Mouse (Mus musculus) bone marrow macrophage, adult 2 months (primary cell): ENCODE results near the gene Ino80d. TPM values are rescaled to one million over a fixed set of nuclear protein-coding genes. Genes with fewer than 3 reads are reported as not detected.
"Not testable (repeated sequence)": the region's sequence is repeated elsewhere in the genome, so short reads cannot be mapped to it uniquely, and the experiment has no call there.

Source experiments
- H3K27ac ChIP-seq: 2 replicates; pipeline ENCODE4 v1.5.1; 2012; ENCODE audit warnings: low read depth, low read length; ENCODE audit not compliant: insufficient read depth
- H3K4me1 ChIP-seq: 2 replicates; pipeline ENCODE4 v1.6.1; 2012; ENCODE audit warnings: low read length; ENCODE audit not compliant: control insufficient read depth, insufficient read depth
- H3K4me3 ChIP-seq: 2 replicates; pipeline ENCODE4 v1.5.1; 2012; ENCODE audit warnings: mild to moderate bottlenecking, low read length, moderate library complexity; ENCODE audit not compliant: insufficient read depth
- CTCF ChIP-seq: IDR thresholded peaks from 2 replicates; pipeline ENCODE4 v1.5.1; 2012; ENCODE audit warnings: low read depth, mild to moderate bottlenecking, low read length, moderate library complexity
- POLR2A ChIP-seq: IDR thresholded peaks from 2 replicates; pipeline ENCODE4 v1.6.1; 2012; ENCODE audit warnings: mild to moderate bottlenecking, low read depth, low read length, borderline replicate concordance
- polyA plus RNA-seq: library from polyadenylated mRNA; stranded (reverse); fragments of >200 nt; gene quantifications from 2 replicates; pipeline ENCODE4 v1.2.4, GENCODE M21; 2012; ENCODE audit not compliant: missing spikeins, insufficient read depth, insufficient read length

Gene Ino80d
- 19.5 and 20.9 TPM in 2 replicates for polyA plus RNA-seq

GRCm38 (mm10) chr1:63114136-63114781, at the start of gene Ino80d:
Gene Ino80d (minus strand): TSS chr1:63114667.
- Histone ChIP-seq H3K4me1 (peaks cover 17% of the 10 kb centered on the region), H3K27ac (peak within 1 kb of the TSS; percentile 92), H3K4me3 (peak within 1 kb of the TSS; percentile 64)
- TF ChIP-seq POLR2A, result no peak
- no peak; the same call in 1 of the 2 replicates for TF ChIP-seq CTCF

GRCm38 (mm10) chr1:63140231-63140630, 25.8 kb upstream of the Ino80d start:
- Histone ChIP-seq H3K4me3 (no peak overlapping the region), H3K27ac (no peak overlapping the region), H3K4me1 (peaks cover 7% of the 10 kb centered on the region)
- no peak for TF ChIP-seq POLR2A
- no peak for TF ChIP-seq CTCF

DNA sequence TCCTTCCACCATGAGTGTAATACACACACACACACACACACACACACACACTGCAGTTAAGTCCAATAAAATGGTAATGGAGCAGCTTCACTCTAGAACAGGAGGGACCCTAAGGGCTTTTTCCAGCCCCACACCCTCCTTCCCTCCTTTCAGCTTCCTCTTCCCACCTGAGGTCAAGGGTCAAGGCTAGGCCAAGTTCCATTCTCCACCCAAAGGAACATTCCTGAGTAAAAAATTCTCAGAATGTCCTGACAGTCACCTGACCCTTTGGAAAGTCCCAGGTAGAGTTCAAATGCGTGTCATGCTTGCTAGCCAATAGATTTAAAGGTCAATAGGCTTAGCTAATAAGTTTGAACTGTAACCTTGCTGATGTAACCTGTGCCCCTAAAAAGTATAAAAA, 24.1 kb upstream of the Ino80d start:
- not testable (repeated sequence) for H3K4me3 ChIP-seq, H3K4me1 ChIP-seq, H3K27ac ChIP-seq

DNA sequence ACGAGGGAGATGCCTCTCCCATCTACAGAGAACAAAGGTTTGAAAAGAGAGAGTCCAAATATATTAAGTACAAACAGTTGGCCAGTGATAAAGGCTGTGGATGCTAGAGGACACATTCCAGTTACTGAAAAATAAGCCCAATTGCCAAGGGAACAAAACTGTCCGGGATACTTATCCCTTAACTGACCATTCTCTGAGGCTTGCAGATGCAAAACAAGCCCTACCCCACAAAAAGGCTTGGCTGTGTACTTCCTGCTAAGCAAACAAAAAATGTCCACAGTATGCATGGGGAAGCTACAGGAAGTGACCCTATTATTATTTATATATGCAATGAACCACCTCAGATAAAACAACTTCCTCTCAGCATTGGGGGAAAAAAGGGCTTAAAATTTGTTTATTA, 23.5 kb upstream of the Ino80d start:
- Histone ChIP-seq H3K4me3 (no peak overlapping the region), H3K27ac (no peak overlapping the region), H3K4me1 (peaks cover 7% of the 10 kb centered on the region)
- TF ChIP-seq CTCF (no peak), POLR2A (no peak)

- Histone ChIP-seq H3K27ac (no peak overlapping the region), H3K4me3 (no peak overlapping the region), H3K4me1 (peaks cover 18% of the 10 kb centered on the region)
- TF ChIP-seq CTCF (no peak), POLR2A (no peak)
These were observed 20.1 kb upstream of the Ino80d start for GRCm38 (mm10) chr1:63134530-63134929.

- no peak overlapping the region for H3K4me3 ChIP-seq
- TF ChIP-seq CTCF (no peak), POLR2A (no peak)
- H3K27ac ChIP-seq, result no peak overlapping the region
- H3K4me1 ChIP-seq, result peaks cover 14% of the 10 kb centered on the region
These were observed 17.3 kb upstream of the Ino80d start for GRCm38 (mm10) chr1:63131766-63132165.

GRCm38 (mm10) chr1:63130883-63131282, 16.4 kb upstream of the Ino80d start:
- Histone ChIP-seq H3K4me3 (no peak overlapping the region), H3K4me1 (peaks cover 14% of the 10 kb centered on the region), H3K27ac (no peak overlapping the region)
- TF ChIP-seq POLR2A (no peak), CTCF (no peak)

- TF ChIP-seq CTCF (no peak), POLR2A (no peak)
- H3K4me3 ChIP-seq, result peak overlapping the region; percentile 54
- H3K27ac ChIP-seq, result peak overlapping the region; percentile 53
- H3K4me1 ChIP-seq, result peaks cover 14% of the 10 kb centered on the region
These were observed 15.6 kb upstream of the Ino80d start for GRCm38 (mm10) chr1:63129857-63130690.

DNA sequence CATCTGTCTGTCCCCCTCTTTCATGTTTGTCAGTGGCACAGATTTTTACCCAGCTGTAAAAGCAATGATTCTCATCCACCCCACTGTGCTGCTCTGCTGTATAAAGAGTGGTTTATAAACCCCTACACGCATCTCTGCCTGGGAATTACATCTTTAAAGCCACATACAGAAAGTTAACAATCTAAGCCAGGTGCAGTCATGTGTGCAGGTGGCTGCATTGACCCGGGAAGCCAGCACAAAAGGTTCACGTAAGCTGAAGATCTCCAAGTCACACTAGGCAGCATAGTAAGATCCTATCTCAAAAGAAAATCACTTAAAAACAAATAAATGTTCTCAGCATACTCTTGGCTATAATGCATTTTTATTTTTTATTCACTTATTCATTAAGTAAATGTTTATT, 14.8 kb upstream of the Ino80d start:
- no peak for TF ChIP-seq CTCF
- no peak for TF ChIP-seq POLR2A
- Histone ChIP-seq H3K4me3 (no peak overlapping the region), H3K4me1 (peaks cover 14% of the 10 kb centered on the region), H3K27ac (no peak overlapping the region)

- H3K4me3 ChIP-seq, result no peak overlapping the region
- H3K4me1 ChIP-seq, result peaks cover 14% of the 10 kb centered on the region
- TF ChIP-seq CTCF (no peak), POLR2A (no peak)
- H3K27ac ChIP-seq, result no peak overlapping the region
These were observed 11.7 kb upstream of the Ino80d start for GRCm38 (mm10) chr1:63126206-63126605.
